Mouse (Mus musculus): ENCODE data around the gene Ugt1a10.
"Not testable (repeated sequence)": the region's sequence is repeated elsewhere in the genome, so short reads cannot be mapped to it uniquely, and the experiment has no call there.

DNA sequence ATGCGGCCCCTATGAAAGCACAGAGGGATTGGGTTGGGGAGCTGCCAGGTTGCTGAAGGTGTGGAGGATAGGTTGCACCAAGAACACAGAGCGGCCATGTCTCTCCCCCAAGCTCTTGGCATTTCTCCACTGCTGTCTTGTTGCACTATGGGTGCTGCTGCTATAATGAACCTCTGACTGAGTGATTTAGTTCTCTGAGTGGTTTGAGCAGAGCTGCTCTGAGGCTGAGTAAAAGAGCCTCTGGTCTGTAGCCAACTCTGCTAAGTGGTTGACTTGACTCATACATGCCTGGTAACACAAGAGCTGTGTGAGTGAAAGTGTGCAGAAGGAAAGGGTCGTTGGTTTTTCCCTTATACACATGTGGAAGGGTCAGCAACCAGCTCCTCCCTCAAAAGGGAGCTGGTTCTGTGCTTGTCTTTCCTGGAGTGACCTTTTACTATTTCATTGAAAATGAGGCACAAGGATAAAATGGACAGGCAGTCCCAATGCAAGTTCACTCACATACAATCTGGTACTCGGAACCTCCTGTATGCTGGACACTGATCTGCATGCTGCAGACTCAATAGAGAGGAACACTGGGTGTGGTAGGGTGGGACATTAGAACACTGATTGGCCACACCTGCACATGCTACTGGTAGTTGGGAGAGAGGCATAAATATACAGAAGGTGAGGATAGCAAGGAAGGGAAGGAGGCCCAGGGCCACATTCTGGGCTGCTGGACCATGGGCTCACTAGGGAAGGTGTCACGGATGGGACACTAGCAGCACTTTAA lies 48.7 kb downstream of the Ugt1a10 start:
- TF ChIP-seq GATA1 (IDR thresholded peaks at IDR 0.05; ENCODE audit: borderline replicate concordance, low read length); FLI1 (IDR thresholded peaks at IDR 0.05; ENCODE audit: low read length): not testable (repeated sequence)

Data from megakaryocyte, embryonic 14.5 days (primary cell).